Mouse (Mus musculus) heart, embryonic 16.5 days (tissue): ENCODE data around the gene Slc25a38. TPM values are rescaled to one million over a fixed set of nuclear protein-coding genes. Genes with fewer than 3 reads are reported as not detected.

ENCODE experiments used
- ATAC-seq: fragments of 200-750 bp; cut with Nextera tagmentation; replicated peaks from 2 replicates; pipeline ENCODE4 v1.8.0; 2017; ENCODE audit warnings: moderate number of reproducible peaks; ENCODE audit not compliant: insufficient read depth, low FRiP score; ENCODE audit errors: extremely low read depth
- H3K27ac ChIP-seq: fragments of 300-500 bp; sonication (generic); 2 replicates; pipeline ENCODE4 v1.5.1; 2014; ENCODE audit warnings: mild to moderate bottlenecking, low read length, control low read depth, moderate library complexity
- H3K27me3 ChIP-seq: fragments of 300-500 bp; sonication (generic); 2 replicates; pipeline ENCODE4 v1.6.1; 2014; ENCODE audit warnings: low read length, mixed read lengths; ENCODE audit not compliant: control insufficient read depth, insufficient read depth
- H3K36me3 ChIP-seq: fragments of 300-500 bp; sonication (generic); 2 replicates; pipeline ENCODE4 v1.6.1; 2014; ENCODE audit not compliant: control insufficient read depth, insufficient read depth
- H3K4me1 ChIP-seq: fragments of 300-500 bp; sonication (generic); 2 replicates; pipeline ENCODE4 v1.6.1; 2014; ENCODE audit warnings: low read length, mixed read lengths; ENCODE audit not compliant: control insufficient read depth, insufficient read depth
- H3K4me2 ChIP-seq: fragments of 300-500 bp; sonication (generic); 2 replicates; pipeline ENCODE4 v1.6.1; 2014; ENCODE audit warnings: low read depth, mild to moderate bottlenecking, control low read depth, low read length
- H3K4me3 ChIP-seq: fragments of 300-500 bp; sonication (generic); 2 replicates; pipeline ENCODE4 v1.5.1; 2014; ENCODE audit warnings: mild to moderate bottlenecking, control low read depth, low read length
- H3K9ac ChIP-seq: fragments of 300-500 bp; sonication (generic); 2 replicates; pipeline ENCODE4 v1.6.1; 2014; ENCODE audit warnings: low read length, control low read depth
- H3K9me3 ChIP-seq: fragments of 300-500 bp; sonication (generic); replicated peaks from 2 replicates; pipeline ENCODE4 v1.6.1; 2016; ENCODE audit warnings: low read length; ENCODE audit not compliant: control insufficient read depth
- WGBS: fragments of 180-500 bp; shearing (Covaris S2); extraction: QIAGEN DNeasy Blood & Tissue Kit; methylation state at CpG from one replicate; pipeline ENCODE4 v1.1.7; 2014; 5-methylcytosine and 5-hydroxymethylcytosine counted together
- polyA plus RNA-seq: library from polyadenylated mRNA; unstranded; fragments of >200 nt; fragmentation: Nextera tagmentation; extraction: Ambion mirVana; gene quantifications from 2 replicates; pipeline ENCODE4 v1.2.1, GENCODE M21; 2015

Slc25a38 gene
- polyA plus RNA-seq, 1 experiment from 2014 or later, result 23.0 TPM

DNA sequence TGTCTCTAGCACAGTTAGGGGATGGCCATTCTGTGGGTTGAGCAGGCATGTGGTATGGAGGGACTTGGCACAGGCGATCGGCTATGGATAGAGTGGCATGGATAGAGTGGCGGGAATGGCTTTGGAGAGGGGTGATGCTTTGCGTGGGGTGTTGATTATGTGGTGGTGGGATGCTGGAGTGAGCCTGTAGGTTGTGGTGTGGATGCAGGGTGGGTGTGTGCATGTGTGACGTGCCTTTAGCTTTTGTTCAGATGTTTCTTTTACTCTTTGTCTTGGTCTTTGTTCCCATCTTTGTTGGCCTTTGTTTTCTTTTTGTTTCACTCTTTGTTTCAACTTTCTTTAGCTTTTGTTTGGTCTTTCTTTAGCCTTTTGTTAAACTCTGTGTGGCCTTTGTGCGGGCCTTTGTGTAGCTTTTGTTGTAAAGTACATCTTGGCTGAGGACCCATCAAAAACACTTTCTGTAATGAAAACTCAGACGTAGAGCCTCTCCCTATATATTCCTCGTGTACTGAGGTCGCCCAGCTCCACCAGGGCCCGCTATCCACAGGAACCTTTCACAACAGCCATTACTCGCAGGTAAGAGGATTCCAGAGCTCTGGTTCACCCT lies 39.2 kb downstream of the Slc25a38 start, which contains the start of gene Mobp:
Gene Mobp (plus strand): TSS at position 486 of the 607 bp plus-strand sequence.
- no peak within 1 kb of the TSS for H3K4me2 ChIP-seq
- no peak for ATAC-seq
- no peaks in the 10 kb centered on the region for H3K4me1 ChIP-seq
- no peak within 1 kb of the TSS for H3K27ac ChIP-seq
- H3K4me3 ChIP-seq, result no peak within 1 kb of the TSS
- no peaks in the 10 kb centered on the region for H3K36me3 ChIP-seq
- H3K27me3 ChIP-seq, result no peaks in the 10 kb centered on the region
- no peak within 1 kb of the TSS for H3K9ac ChIP-seq
- H3K9me3 ChIP-seq, result no peaks in the 10 kb centered on the region
- 78% methylated on average over 11 of the region's 11 CpGs for WGBS

DNA sequence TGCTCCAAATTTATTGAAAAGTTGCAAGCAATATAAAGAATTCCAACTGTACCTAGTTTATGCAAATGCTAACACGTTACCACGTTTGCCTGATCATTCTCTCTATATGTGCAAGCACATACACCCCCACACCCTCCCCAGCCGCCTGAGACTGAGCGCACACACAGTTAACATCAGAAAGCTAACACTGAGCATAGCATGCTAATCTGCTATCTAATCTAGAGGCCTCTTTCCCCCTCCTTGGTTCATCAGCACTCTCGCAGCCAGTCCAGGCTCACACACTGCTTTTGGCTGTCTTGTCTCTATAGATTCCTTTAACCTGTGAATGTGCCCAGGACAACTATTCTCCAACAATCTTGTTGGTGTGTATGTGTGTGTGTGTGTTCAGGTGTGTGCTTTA lies 41.0 kb downstream of the Slc25a38 start:
- Histone ChIP-seq H3K9me3 (no peaks in the 10 kb centered on the region), H3K4me3 (no peak overlapping the region), H3K4me2 (no peak overlapping the region), H3K9ac (no peak overlapping the region), H3K4me1 (no peaks in the 10 kb centered on the region), H3K27ac (no peak overlapping the region), H3K27me3 (no peaks in the 10 kb centered on the region), H3K36me3 (no peaks in the 10 kb centered on the region)
- ATAC-seq, result no peak
- WGBS, result 65% methylated on average over 5 of the region's 5 CpGs

DNA sequence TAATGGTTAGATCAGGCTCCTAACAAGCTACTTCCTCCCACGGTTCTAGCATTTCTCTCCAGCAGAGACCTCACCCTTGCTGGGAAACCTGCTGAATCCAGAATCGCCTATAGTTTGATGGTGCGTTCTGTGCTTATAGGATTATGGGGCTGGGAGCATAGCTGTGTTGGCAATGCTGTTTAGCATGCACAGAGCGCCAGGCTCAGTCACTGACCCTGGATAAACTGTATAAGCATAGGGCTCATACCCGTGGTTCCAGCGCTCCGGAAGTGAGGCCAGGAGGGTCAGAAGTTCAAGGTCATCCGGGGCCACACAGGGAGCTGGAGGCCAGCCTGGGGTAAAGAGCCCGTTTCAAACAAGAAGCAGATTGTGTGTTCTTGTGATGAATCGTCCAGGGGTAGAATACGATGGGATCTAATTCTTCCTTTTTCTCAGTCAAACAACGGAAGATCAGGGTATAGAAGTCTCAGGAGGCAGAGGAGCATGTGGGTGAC lies 41.8 kb downstream of the Slc25a38 start:
- Histone ChIP-seq H3K9ac (no peak overlapping the region), H3K4me3 (no peak overlapping the region), H3K27ac (no peak overlapping the region), H3K27me3 (no peaks in the 10 kb centered on the region), H3K36me3 (no peaks in the 10 kb centered on the region), H3K4me1 (no peaks in the 10 kb centered on the region), H3K9me3 (no peaks in the 10 kb centered on the region), H3K4me2 (no peak overlapping the region)
- 76% methylated on average over 12 of the region's 12 CpGs for WGBS
- no peak for ATAC-seq

DNA sequence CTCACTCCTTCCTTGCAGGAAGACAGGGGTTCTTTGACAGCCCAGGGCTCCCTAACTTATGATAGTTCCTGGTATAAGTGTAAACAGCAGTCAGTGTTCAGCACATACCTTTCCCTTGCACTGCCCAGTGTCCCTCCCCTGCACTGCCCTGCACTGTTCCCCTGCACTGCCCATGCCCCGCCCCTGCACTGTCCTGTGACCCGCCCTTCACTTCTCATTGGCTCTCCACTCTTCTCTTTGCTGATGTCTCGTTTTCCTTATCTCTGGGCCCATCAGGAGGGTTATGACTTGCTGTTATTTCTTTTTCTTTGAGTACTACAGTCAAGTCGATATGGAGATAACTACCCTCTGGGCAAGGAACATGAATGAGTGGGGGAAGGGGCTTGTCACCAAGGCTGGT lies 47.9 kb downstream of the Slc25a38 start:
- Histone ChIP-seq H3K9me3 (no peaks in the 10 kb centered on the region), H3K36me3 (no peaks in the 10 kb centered on the region), H3K9ac (no peak overlapping the region), H3K27me3 (no peaks in the 10 kb centered on the region), H3K27ac (no peak overlapping the region), H3K4me2 (no peak overlapping the region), H3K4me1 (no peaks in the 10 kb centered on the region), H3K4me3 (no peak overlapping the region)
- ATAC-seq, result no peak
- WGBS, result 38% methylated on average over 4 of the region's 4 CpGs

DNA sequence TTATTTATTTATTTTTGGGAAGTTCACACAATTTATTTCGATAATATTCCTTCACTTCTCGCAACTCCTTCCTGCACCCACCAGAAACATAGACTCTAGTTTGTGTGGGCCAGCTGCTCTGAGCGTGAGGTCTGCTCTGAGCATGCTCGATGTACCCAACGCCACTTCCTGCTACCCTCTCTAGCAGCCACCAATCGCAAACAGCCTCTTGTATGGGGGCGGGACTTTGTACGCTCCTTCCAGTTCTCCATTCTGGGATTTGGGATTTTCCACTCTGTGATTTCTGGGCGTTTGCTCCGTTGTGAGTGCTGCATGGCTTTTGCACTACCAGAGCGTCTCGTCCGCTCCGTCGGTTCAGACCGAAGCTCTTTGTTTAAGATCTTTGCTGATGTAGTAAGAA lies 53.7 kb downstream of the Slc25a38 start:
- H3K9ac ChIP-seq, result no peak overlapping the region
- no peaks in the 10 kb centered on the region for H3K9me3 ChIP-seq
- H3K4me2 ChIP-seq, result no peak overlapping the region
- H3K27me3 ChIP-seq, result peaks cover 10% of the 10 kb centered on the region
- no peaks in the 10 kb centered on the region for H3K36me3 ChIP-seq
- H3K27ac ChIP-seq, result no peak overlapping the region
- H3K4me3 ChIP-seq, result no peak overlapping the region
- ATAC-seq, result no peak
- no peaks in the 10 kb centered on the region for H3K4me1 ChIP-seq
- 86% methylated on average over 16 of the region's 16 CpGs for WGBS

DNA sequence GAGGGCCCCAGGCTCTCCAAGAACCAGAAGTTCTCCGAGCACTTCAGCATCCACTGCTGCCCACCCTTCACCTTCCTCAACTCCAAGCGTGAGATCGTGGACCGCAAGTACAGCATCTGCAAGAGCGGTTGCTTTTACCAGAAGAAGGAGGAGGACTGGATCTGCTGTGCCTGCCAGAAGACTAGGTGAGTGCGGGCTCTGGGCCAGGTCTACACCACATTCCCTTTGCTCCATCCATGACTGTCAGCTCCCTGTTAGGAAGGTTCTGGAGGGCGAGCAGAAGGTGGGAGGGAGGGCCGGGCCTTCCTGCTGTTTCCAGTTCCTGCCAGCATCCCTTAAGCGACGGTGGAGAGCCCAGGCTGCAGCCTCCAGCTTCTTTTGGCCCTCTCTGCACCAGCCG lies 57.7 kb downstream of the Slc25a38 start:
- H3K27ac ChIP-seq, result no peak overlapping the region
- H3K4me3 ChIP-seq, result no peak overlapping the region
- no peak for ATAC-seq
- H3K4me2 ChIP-seq, result no peak overlapping the region
- WGBS, result 47% methylated on average over 11 of the region's 11 CpGs
- H3K9ac ChIP-seq, result no peak overlapping the region
- H3K9me3 ChIP-seq, result peaks cover 6% of the 10 kb centered on the region
- no peaks in the 10 kb centered on the region for H3K36me3 ChIP-seq
- no peaks in the 10 kb centered on the region for H3K4me1 ChIP-seq
- H3K27me3 ChIP-seq, result peaks cover 15% of the 10 kb centered on the region

DNA sequence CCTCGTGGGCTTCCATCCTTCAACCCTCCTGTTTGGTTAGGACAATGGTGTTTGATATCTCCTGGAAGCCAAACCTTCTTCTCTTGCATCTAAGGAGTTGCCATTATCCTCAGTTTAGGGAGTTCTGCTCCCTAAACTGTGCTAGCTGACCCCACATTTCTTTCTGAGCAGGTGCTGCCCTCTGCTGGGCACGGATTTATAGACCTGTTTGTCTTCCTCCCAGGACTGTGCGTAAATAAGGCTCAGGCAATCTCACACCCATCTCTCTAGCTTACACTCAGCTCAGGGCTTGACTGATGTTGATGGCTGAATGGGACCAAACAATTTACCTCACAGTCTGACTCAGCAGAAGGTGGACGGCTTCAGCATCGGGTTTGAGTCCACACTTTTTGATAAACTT lies 61.1 kb downstream of the Slc25a38 start:
- Histone ChIP-seq H3K4me1 (no peaks in the 10 kb centered on the region), H3K27me3 (peaks cover 15% of the 10 kb centered on the region), H3K9ac (no peak overlapping the region), H3K4me2 (no peak overlapping the region), H3K4me3 (no peak overlapping the region), H3K27ac (no peak overlapping the region), H3K36me3 (no peaks in the 10 kb centered on the region), H3K9me3 (peaks cover 6% of the 10 kb centered on the region)
- WGBS, result 39% methylated on average over 5 of the region's 5 CpGs
- no peak for ATAC-seq

Other genes with a start within 250 kb of the Slc25a38 start
- 36.1 and 37.3 TPM in 2 replicates for gene Wdr48, start 215.5 kb upstream of the Slc25a38 start, polyA plus RNA-seq
- gene Gorasp1, start 172.8 kb upstream of the Slc25a38 start, polyA plus RNA-seq, result 22.4 and 23.1 TPM in 2 replicates
- gene Ttc21a, start 172.8 kb upstream of the Slc25a38 start, polyA plus RNA-seq, result 0.37 and 0.39 TPM in 2 replicates
- gene Csrnp1, start 125.7 kb upstream of the Slc25a38 start, polyA plus RNA-seq, result 6.5 and 9.4 TPM in 2 replicates
- gene Xirp1, start 86.8 kb upstream of the Slc25a38 start, polyA plus RNA-seq, result 54.9 and 56.1 TPM in 2 replicates
- 6.1 and 6.2 TPM in 2 replicates for gene Cx3cr1, start 40.5 kb upstream of the Slc25a38 start, polyA plus RNA-seq
- gene Ccr8, start 18.3 kb upstream of the Slc25a38 start, polyA plus RNA-seq, result 1.2 and 4.4 TPM in 2 replicates
- 839 and 856 TPM in 2 replicates for gene Rpsa, start 17.3 kb downstream of the Slc25a38 start, polyA plus RNA-seq
- 0.07 TPM in 1 of 2 replicates, not detected in the other for gene Mobp, start 39.3 kb downstream of the Slc25a38 start, polyA plus RNA-seq
- gene Myrip, start 191.1 kb downstream of the Slc25a38 start, polyA plus RNA-seq, result 0.17 and 0.24 TPM in 2 replicates